Mouse (Mus musculus) brain, embryonic 14.5 days (tissue): ENCODE measurements around the gene Ercc2.

Source experiments
- CTCF ChIP-seq: fragments of 200-500 bp; IDR thresholded peaks from 2 replicates; pipeline ENCODE4 v1.5.1; 2012; ENCODE audit warnings: inconsistent platforms, mild to moderate bottlenecking, moderate library complexity, borderline replicate concordance; ENCODE audit not compliant: insufficient read depth, insufficient read length; ENCODE audit errors: extremely low read depth
- POLR2A ChIP-seq: fragments of 200-500 bp; IDR thresholded peaks from 2 replicates; pipeline ENCODE4 v1.6.1; 2012; ENCODE audit warnings: mild to moderate bottlenecking, inconsistent platforms, borderline replicate concordance; ENCODE audit not compliant: poor library complexity, insufficient read depth, insufficient read length, severe bottlenecking; ENCODE audit errors: extremely low read depth

DNA sequence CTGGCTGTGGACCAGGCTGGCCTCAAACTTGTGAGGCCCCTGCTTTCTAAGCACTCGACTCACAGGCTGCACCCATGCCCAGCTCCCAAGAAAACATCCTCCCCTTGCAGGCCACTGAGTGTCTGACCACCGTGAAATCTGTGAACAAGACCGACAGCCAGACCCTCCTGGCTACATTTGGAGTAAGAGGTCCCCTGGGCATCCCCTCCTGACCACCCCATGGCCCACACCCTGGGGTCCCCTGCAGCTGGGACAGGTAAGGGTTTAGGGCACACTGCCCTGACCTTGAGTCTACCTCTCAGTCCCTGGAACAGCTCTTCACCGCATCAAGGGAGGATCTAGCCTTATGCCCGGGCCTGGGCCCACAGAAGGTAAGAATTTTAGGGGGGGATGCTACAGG is 26.8 kb upstream of the Ercc2 start:
- TF ChIP-seq CTCF (no peak), POLR2A (no peak)
